Mouse (Mus musculus) MEL (cell line): ENCODE measurements around the gene Igdcc3. TPM values are rescaled to one million over a fixed set of nuclear protein-coding genes. Genes with fewer than 3 reads are reported as not detected.

Source experiments
- DNase-seq: peaks from one replicate; pipeline ENCODE4 v3.0.0; 2011; ENCODE audit warnings: low read depth, low spot score
- H3K27ac ChIP-seq: 2 replicates; pipeline ENCODE4 v1.5.1; 2012; ENCODE audit warnings: low read depth, mild to moderate bottlenecking, control low read depth, low read length, moderate library complexity; ENCODE audit not compliant: control insufficient read depth
- H3K27me3 ChIP-seq, 2 experiments: fragments of 150-350 bp in 1 of 2; sonication (generic) in 1 of 2; 2 replicates each; pipeline ENCODE4 v1.6.1; 2012; ENCODE audit warnings: low read length in 2 of 2, mild to moderate bottlenecking in 2 of 2, improper control_type of control experiment in 1 of 2, moderate library complexity in 1 of 2; ENCODE audit not compliant: insufficient read depth in 2 of 2, control insufficient read depth in 1 of 2
- H3K36me3 ChIP-seq, 2 experiments: 2 replicates each; pipeline ENCODE4 v1.6.1; 2012 to 2014; ENCODE audit warnings: low read length in 2 of 2, improper control_type of control experiment in 1 of 2, inconsistent platforms in 1 of 2, mild to moderate bottlenecking in 1 of 2; ENCODE audit not compliant: insufficient read depth in 2 of 2, control insufficient read depth in 1 of 2
- H3K4me1 ChIP-seq, 2 experiments: fragments of 150-350 bp in 1 of 2; sonication (generic) in 1 of 2; 2 replicates each; pipeline ENCODE4 v1.6.1; 2012; ENCODE audit warnings: low read length in 2 of 2, improper control_type of control experiment in 1 of 2, mild to moderate bottlenecking in 1 of 2; ENCODE audit not compliant: insufficient read depth in 2 of 2, control insufficient read depth in 1 of 2
- H3K4me3 ChIP-seq, 2 experiments: fragments of 150-350 bp in 1 of 2; sonication (generic) in 1 of 2; 2 replicates each; pipeline ENCODE4 v1.5.1; 2012; ENCODE audit warnings: low read depth in 2 of 2, low read length in 2 of 2, mild to moderate bottlenecking in 2 of 2, moderate library complexity in 2 of 2, control low read depth in 1 of 2, improper control_type of control experiment in 1 of 2; ENCODE audit not compliant: control insufficient read depth in 1 of 2, insufficient read depth in 1 of 2
- H3K79me2 ChIP-seq: 2 replicates; pipeline ENCODE4 v1.6.1; 2012; ENCODE audit warnings: mild to moderate bottlenecking, low read length, moderate library complexity; ENCODE audit not compliant: control insufficient read depth, poor library complexity, insufficient read depth
- H3K9ac ChIP-seq: 2 replicates; pipeline ENCODE4 v1.6.1; 2012; ENCODE audit warnings: low read depth, mild to moderate bottlenecking, control low read depth, low read length, moderate library complexity; ENCODE audit not compliant: control insufficient read depth, poor library complexity, severe bottlenecking
- H3K9me3 ChIP-seq: fragments of 150-350 bp; sonication (generic); replicated peaks from 2 replicates; pipeline ENCODE4 v1.6.1; 2012; ENCODE audit warnings: mild to moderate bottlenecking, low read length, improper control_type of control experiment, moderate library complexity; ENCODE audit not compliant: insufficient read depth
- CHD1 ChIP-seq: IDR thresholded peaks from 2 replicates; pipeline ENCODE4 v1.6.1; 2012; ENCODE audit warnings: low read depth, mild to moderate bottlenecking, inconsistent platforms, low read length, improper control_type of control experiment
- E2F4 ChIP-seq: IDR thresholded peaks from 2 replicates; pipeline ENCODE4 v1.6.1; 2011; ENCODE audit warnings: low read depth, low read length, improper control_type of control experiment, borderline replicate concordance
- HCFC1 ChIP-seq: IDR thresholded peaks from 2 replicates; pipeline ENCODE4 v1.6.1; 2012; ENCODE audit warnings: low read depth, mild to moderate bottlenecking, inconsistent platforms, low read length, improper control_type of control experiment, moderate library complexity
- JUND ChIP-seq: IDR thresholded peaks from 2 replicates; pipeline ENCODE4 v1.6.1; 2011; ENCODE audit warnings: low read depth, mild to moderate bottlenecking, improper control_type of control experiment, low read length
- KAT2A ChIP-seq: conservative IDR thresholded peaks from 2 replicates; pipeline ENCODE4 v1.6.1; 2012; ENCODE audit warnings: low read depth, low read length, improper control_type of control experiment, inconsistent platforms
- MAFK ChIP-seq: IDR thresholded peaks from 2 replicates; pipeline ENCODE4 v1.6.1; 2011; ENCODE audit warnings: low read depth, mild to moderate bottlenecking, low read length, improper control_type of control experiment, borderline replicate concordance
- MAX ChIP-seq: IDR thresholded peaks from 2 replicates; pipeline ENCODE4 v1.6.1; 2011; ENCODE audit warnings: low read length, improper control_type of control experiment
- MAZ ChIP-seq: IDR thresholded peaks from 2 replicates; pipeline ENCODE4 v1.6.1; 2012; ENCODE audit warnings: low read depth, mild to moderate bottlenecking, inconsistent platforms, low read length, improper control_type of control experiment
- MEF2A ChIP-seq: IDR thresholded peaks from 2 replicates; pipeline ENCODE4 v1.6.1; 2014; ENCODE audit warnings: low read depth, mild to moderate bottlenecking, inconsistent platforms, low read length, improper control_type of control experiment; ENCODE audit not compliant: poor library complexity, insufficient replicate concordance, severe bottlenecking; ENCODE audit errors: extremely low read depth
- MXI1 ChIP-seq: IDR thresholded peaks from 2 replicates; pipeline ENCODE4 v1.6.1; 2011; ENCODE audit warnings: mild to moderate bottlenecking, low read depth, low read length, improper control_type of control experiment
- MYB ChIP-seq: IDR thresholded peaks from 2 replicates; pipeline ENCODE4 v1.6.1; 2011; ENCODE audit warnings: mild to moderate bottlenecking, low read depth, low read length, improper control_type of control experiment
- NELFE ChIP-seq: IDR thresholded peaks from 2 replicates; pipeline ENCODE4 v1.6.1; 2011; ENCODE audit warnings: low read depth, low read length, improper control_type of control experiment
- NRF1 ChIP-seq: IDR thresholded peaks from 2 replicates; pipeline ENCODE4 v1.6.1; 2014; ENCODE audit warnings: low read depth, mild to moderate bottlenecking, inconsistent platforms, low read length, improper control_type of control experiment, moderate library complexity; ENCODE audit not compliant: poor library complexity, insufficient read depth, severe bottlenecking
- POLR2A ChIP-seq, 2 experiments: IDR thresholded peaks; 2 replicates each; pipeline ENCODE4 v1.6.1; 2011 to 2012; ENCODE audit warnings: low read length in 2 of 2, mild to moderate bottlenecking in 2 of 2, control low read depth in 1 of 2, improper control_type of control experiment in 1 of 2, low read depth in 1 of 2, moderate library complexity in 1 of 2; ENCODE audit not compliant: control insufficient read depth in 1 of 2, insufficient read depth in 1 of 2, poor library complexity in 1 of 2
- POLR2AphosphoS5 ChIP-seq: IDR thresholded peaks from 2 replicates; pipeline ENCODE4 v1.6.1; 2012; ENCODE audit warnings: low read depth, borderline replicate concordance, mild to moderate bottlenecking, inconsistent platforms, low read length, moderate library complexity, mixed read lengths
- TAL1 ChIP-seq: IDR thresholded peaks from 2 replicates; pipeline ENCODE4 v1.6.1; 2012; ENCODE audit warnings: mild to moderate bottlenecking, inconsistent platforms, low read length, moderate library complexity, mixed read lengths
- TBP ChIP-seq: IDR thresholded peaks from 2 replicates; pipeline ENCODE4 v1.8.0; 2011; ENCODE audit warnings: low read depth, low read length, improper control_type of control experiment
- TCF12 ChIP-seq: IDR thresholded peaks from 2 replicates; pipeline ENCODE4 v1.6.1; 2014; ENCODE audit warnings: low read depth, mild to moderate bottlenecking, inconsistent platforms, low read length, improper control_type of control experiment, moderate library complexity
- UBTF ChIP-seq: IDR thresholded peaks from 2 replicates; pipeline ENCODE4 v1.6.1; 2012; ENCODE audit warnings: low read depth, mild to moderate bottlenecking, inconsistent platforms, low read length, improper control_type of control experiment, moderate library complexity, borderline replicate concordance; ENCODE audit not compliant: insufficient read depth
- ZC3H11A ChIP-seq: IDR thresholded peaks from 2 replicates; pipeline ENCODE4 v1.6.1; 2012; ENCODE audit warnings: low read depth, mild to moderate bottlenecking, inconsistent platforms, low read length, improper control_type of control experiment
- ZMIZ1 ChIP-seq: IDR thresholded peaks from 2 replicates; pipeline ENCODE4 v1.6.1; 2012; ENCODE audit warnings: low read depth, mild to moderate bottlenecking, inconsistent platforms, low read length, improper control_type of control experiment, moderate library complexity
- polyA plus RNA-seq, 2 experiments: library from polyadenylated mRNA; stranded (reverse) in 1 of 2; unstranded in 1 of 2; fragments of >175 nt in 1 of 2; fragments of >200 nt in 1 of 2; gene quantifications; 2 replicates each; pipeline versions ENCODE4 v1.2.1 to v1.2.4; 2012; ENCODE audit warnings: low replicate concordance in 2 of 2, low read depth in 1 of 2; ENCODE audit not compliant: insufficient read length in 2 of 2, insufficient read depth in 1 of 2, missing spikeins in 1 of 2
- total RNA-seq: library from RNA; depleted of rRNA; stranded (reverse); fragments of 300-350 nt; gene quantifications from 2 replicates; pipeline ENCODE4 v1.2.3, GENCODE M21; 2012

The Igdcc3 gene
- total and polyA plus RNA-seq, 3 experiments: not detected

GRCm38 (mm10) chr9:65109132-65110072, 31.6 kb upstream of the Igdcc3 start:
- no peak overlapping the region for H3K9ac ChIP-seq
- no peak overlapping the region for H3K27ac ChIP-seq
- no peaks in the 10 kb centered on the region for H3K79me2 ChIP-seq
- H3K9me3 ChIP-seq: no peaks in the 10 kb centered on the region
- no peak for DNase-seq
- H3K27me3 ChIP-seq: peaks cover 14 to 22% of the 10 kb centered on the region in 2 experiments
- no peaks in the 10 kb centered on the region for H3K36me3 ChIP-seq
- H3K4me1 ChIP-seq: no peaks in the 10 kb centered on the region
- TF ChIP-seq MAX (no peak), UBTF (no peak), MAFK (no peak), CHD1 (no peak), MXI1 (no peak), HCFC1 (no peak), ZC3H11A (no peak), JUND (no peak), NELFE (no peak), POLR2AphosphoS5 (no peak), NRF1 (no peak), ZMIZ1 (no peak), TAL1 (no peak), MYB (no peak), TBP (no peak), E2F4 (no peak), MEF2A (no peak), MAZ (no peak)
- no peak overlapping the region for H3K4me3 ChIP-seq

- H3K27ac ChIP-seq: no peak overlapping the region
- DNase-seq: no peak
- H3K79me2 ChIP-seq: no peaks in the 10 kb centered on the region
- no peak overlapping the region for H3K9ac ChIP-seq
- H3K4me1 ChIP-seq: no peaks in the 10 kb centered on the region
- H3K4me3 ChIP-seq: no peak overlapping the region
- H3K9me3 ChIP-seq: no peaks in the 10 kb centered on the region
- no peaks in the 10 kb centered on the region for H3K36me3 ChIP-seq
- no peak for TF ChIP-seq POLR2A (IDR thresholded peaks at IDR 0.05; ENCODE audit: control insufficient read depth in 1 of 2, insufficient read depth in 1 of 2, low read depth in 1 of 2, low read length in 2 of 2, poor library complexity in 1 of 2)
- TF ChIP-seq KAT2A: no peak
- TF ChIP-seq TCF12: no peak
- no peak for TF ChIP-seq MYB
- H3K27me3 ChIP-seq: peaks cover 27 to 31% of the 10 kb centered on the region in 2 experiments
Measured at GRCm38 (mm10) chr9:65111698-65112097, 29.3 kb upstream of the Igdcc3 start.
